Mouse (Mus musculus): ENCODE measurements around the gene Tefm. TPM values are rescaled to one million over a fixed set of nuclear protein-coding genes. Genes with fewer than 3 reads are reported as not detected.
A peak's percentile ranks its signal among the peaks of the same experiment; 100 is the strongest.

Gene Tefm
- polyA plus RNA-seq, 1 experiment from 2014 or later = 33.5 TPM

DNA sequence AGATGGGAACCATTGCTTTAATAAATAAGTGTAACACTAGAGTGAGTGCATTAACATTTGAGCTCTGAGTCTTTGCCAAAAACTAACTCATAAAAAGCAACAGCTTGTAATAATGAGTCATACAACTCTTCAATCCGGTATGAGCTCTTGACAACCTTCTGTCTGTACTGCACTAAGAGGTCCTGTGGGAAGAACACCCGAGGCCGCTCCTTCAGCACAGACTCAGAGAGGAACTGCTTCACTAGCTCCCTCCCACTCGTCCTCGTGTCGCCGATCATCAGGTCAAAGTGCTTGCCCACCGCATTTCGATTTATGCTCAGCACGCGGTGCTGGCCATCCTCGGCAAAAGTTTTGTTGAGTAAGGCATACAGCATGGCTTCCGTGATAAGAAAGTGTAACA, 5.2 kb downstream of the Tefm start:
- H3K9me3 ChIP-seq (ENCODE audit: control insufficient read depth, low read length) = no peaks in the 10 kb centered on the region
- no peaks in the 10 kb centered on the region for H3K27me3 ChIP-seq (ENCODE audit: control insufficient read depth, insufficient read depth, low read depth, low read length)
- H3K36me3 ChIP-seq (ENCODE audit: control insufficient read depth, insufficient read depth, low read length) = peaks cover 29% of the 10 kb centered on the region
- H3K4me2 ChIP-seq (ENCODE audit: low read depth, low read length) = no peak overlapping the region
- no peak overlapping the region for H3K4me3 ChIP-seq (ENCODE audit: low read length)
- H3K4me1 ChIP-seq (replicated peaks; ENCODE audit: control insufficient read depth, insufficient read depth, low read length) = peaks cover 3% of the 10 kb centered on the region; the same call in 1 of the 2 replicates
- no peak overlapping the region for H3K9ac ChIP-seq (ENCODE audit: low read length)
- WGBS = 86% methylated on average over 13 of the region's 13 CpGs
- no peak overlapping the region for H3K27ac ChIP-seq (ENCODE audit: low read length)
- no peak for ATAC-seq (ENCODE audit: low read depth)

DNA sequence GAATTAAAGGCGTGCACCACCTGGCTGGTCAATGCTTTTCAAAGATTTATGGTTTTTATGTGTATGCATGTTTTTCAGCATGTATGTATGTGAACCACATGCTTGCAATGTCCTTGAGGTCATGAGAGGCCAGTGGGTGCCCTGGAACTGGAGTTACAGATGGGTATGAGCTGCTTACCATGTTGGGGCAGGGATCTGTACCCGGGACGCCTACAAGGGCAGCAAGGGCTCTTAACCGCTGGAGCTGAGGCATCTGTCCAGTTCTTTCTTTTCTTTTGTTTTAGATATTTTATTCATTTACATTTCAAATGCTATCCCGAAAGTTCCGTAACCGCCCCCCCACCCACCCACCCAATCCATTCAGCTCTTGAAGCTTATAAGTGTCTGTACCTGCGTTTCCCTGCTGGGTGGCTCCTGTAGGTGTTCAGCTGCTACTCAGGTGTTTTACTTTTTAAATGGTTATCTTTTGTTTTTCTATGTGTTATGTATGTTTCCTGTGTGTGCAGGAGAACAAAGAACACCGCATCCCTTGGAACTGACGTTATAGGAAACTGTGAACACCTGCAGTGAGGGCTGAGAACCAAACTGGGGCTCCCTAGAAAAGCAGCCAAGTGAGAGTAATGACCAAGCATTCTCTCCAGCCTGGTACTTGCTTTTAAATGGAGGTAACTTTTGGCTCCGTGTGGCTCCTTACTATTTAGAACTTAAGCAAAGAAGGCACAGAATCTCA, 5.9 kb downstream of the Tefm start:
- Histone ChIP-seq H3K36me3 (ENCODE audit: control insufficient read depth, insufficient read depth, low read length) (peaks cover 29% of the 10 kb centered on the region), H3K27ac (ENCODE audit: low read length) (no peak overlapping the region)
- WGBS = 86% methylated on average over 11 of the region's 11 CpGs

DNA sequence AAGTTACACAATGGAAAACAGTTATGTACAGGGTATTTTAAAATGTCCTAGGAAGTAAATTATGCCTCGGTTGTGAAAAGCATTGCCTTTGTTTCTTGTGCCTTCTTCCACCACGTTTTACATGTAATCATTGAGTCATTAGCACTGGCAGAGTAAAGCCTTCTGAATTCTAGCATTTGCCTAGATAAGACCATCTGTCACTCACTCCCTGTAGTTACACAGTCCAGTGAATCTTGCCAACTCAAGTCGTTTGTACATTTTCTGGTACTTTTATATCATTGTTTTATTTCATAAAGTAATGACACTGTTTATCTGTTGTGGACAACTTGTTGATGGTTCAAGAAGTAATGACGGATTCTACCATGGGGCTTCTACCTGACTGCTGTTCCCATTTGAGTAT, 7.2 kb downstream of the Tefm start:
- no peak overlapping the region for H3K27ac ChIP-seq (ENCODE audit: low read length)
- no peaks in the 10 kb centered on the region for H3K27me3 ChIP-seq (ENCODE audit: control insufficient read depth, insufficient read depth, low read depth, low read length)
- H3K36me3 ChIP-seq (ENCODE audit: control insufficient read depth, insufficient read depth, low read length) = peaks cover 29% of the 10 kb centered on the region
- no peaks in the 10 kb centered on the region for H3K9me3 ChIP-seq (ENCODE audit: control insufficient read depth, low read length)
- WGBS = 62% methylated on average over 4 of the region's 4 CpGs
- no peak overlapping the region for H3K4me3 ChIP-seq (ENCODE audit: low read length)
- no peaks in the 10 kb centered on the region for H3K4me1 ChIP-seq (replicated peaks; ENCODE audit: control insufficient read depth, insufficient read depth, low read length)
- no peak overlapping the region for H3K4me2 ChIP-seq (ENCODE audit: low read depth, low read length)
- no peak for ATAC-seq (ENCODE audit: low read depth)
- no peak overlapping the region for H3K9ac ChIP-seq (ENCODE audit: low read length)

More for the DNA sequence above, 5.9 kb downstream of the Tefm start:
- no peak overlapping the region for H3K4me3 ChIP-seq (ENCODE audit: low read length)
- H3K4me2 ChIP-seq (ENCODE audit: low read depth, low read length) = no peak overlapping the region
- no peaks in the 10 kb centered on the region for H3K27me3 ChIP-seq (ENCODE audit: control insufficient read depth, insufficient read depth, low read depth, low read length)
- no peak for ATAC-seq (ENCODE audit: low read depth)
- H3K9me3 ChIP-seq (ENCODE audit: control insufficient read depth, low read length) = no peaks in the 10 kb centered on the region
- H3K4me1 ChIP-seq (replicated peaks; ENCODE audit: control insufficient read depth, insufficient read depth, low read length) = peaks cover 2% of the 10 kb centered on the region; the same call in 1 of the 2 replicates
- no peak overlapping the region for H3K9ac ChIP-seq (ENCODE audit: low read length)

DNA sequence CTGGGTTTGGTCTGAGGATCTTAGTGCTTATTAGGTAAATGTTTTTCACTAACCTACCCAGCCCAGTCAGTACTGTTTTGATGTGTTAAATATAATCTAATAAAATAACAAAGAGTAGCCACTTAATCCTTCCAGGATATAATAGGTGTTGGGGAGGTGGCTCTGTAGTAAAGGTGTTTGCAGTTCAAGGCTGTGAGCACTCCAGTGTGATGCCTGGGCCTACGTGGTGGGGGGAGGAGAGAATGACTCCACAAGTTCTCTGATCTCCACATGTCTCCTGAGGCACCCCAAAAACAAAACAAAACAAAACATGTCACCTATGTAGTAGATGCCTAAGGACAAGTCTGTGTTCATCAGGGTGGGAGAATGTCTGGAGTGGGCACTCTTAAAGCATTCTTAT, 9.9 kb downstream of the Tefm start:
- H3K4me1 ChIP-seq (replicated peaks; ENCODE audit: control insufficient read depth, insufficient read depth, low read length) = no peaks in the 10 kb centered on the region
- H3K4me3 ChIP-seq (ENCODE audit: low read length) = no peak overlapping the region
- H3K9ac ChIP-seq (ENCODE audit: low read length) = no peak overlapping the region
- ATAC-seq (ENCODE audit: low read depth) = no peak
- H3K36me3 ChIP-seq (ENCODE audit: control insufficient read depth, insufficient read depth, low read length) = peaks cover 35% of the 10 kb centered on the region
- H3K27ac ChIP-seq (ENCODE audit: low read length) = no peak overlapping the region
- no peaks in the 10 kb centered on the region for H3K9me3 ChIP-seq (ENCODE audit: control insufficient read depth, low read length)
- no peak overlapping the region for H3K4me2 ChIP-seq (ENCODE audit: low read depth, low read length)
- H3K27me3 ChIP-seq (ENCODE audit: control insufficient read depth, insufficient read depth, low read depth, low read length) = no peaks in the 10 kb centered on the region
- 58% methylated on average over 1 of the region's 1 CpGs for WGBS

DNA sequence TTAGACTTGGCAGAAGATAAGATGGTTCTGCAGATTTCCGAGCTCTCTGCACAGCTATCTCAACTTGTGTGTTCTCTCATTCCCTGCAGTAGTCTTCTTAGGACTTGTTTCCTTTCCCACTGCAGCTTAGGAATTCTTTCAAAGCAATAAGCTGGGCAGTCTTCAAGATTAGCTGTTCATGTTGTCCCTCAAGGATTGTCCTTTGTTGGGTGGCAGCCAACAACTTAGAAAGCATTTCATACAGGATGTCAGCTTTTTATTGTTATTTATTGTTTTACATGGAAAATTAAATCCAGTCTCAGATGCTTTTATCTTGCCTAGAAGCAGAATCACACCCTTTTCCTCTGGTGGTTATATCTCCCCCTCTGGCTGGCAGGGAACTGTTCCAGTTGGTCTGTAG, 25.6 kb downstream of the Tefm start:
- Histone ChIP-seq H3K4me3 (ENCODE audit: low read length) (no peak overlapping the region), H3K27me3 (ENCODE audit: control insufficient read depth, insufficient read depth, low read depth, low read length) (no peaks in the 10 kb centered on the region), H3K9me3 (ENCODE audit: control insufficient read depth, low read length) (no peaks in the 10 kb centered on the region), H3K36me3 (ENCODE audit: control insufficient read depth, insufficient read depth, low read length) (peaks cover 27% of the 10 kb centered on the region), H3K27ac (ENCODE audit: low read length) (no peak overlapping the region), H3K9ac (ENCODE audit: low read length) (no peak overlapping the region), H3K4me2 (ENCODE audit: low read depth, low read length) (no peak overlapping the region), H3K4me1 (replicated peaks; ENCODE audit: control insufficient read depth, insufficient read depth, low read length) (no peaks in the 10 kb centered on the region)
- WGBS = 60% methylated on average over 1 of the region's 1 CpGs
- no peak for ATAC-seq (ENCODE audit: low read depth)

DNA sequence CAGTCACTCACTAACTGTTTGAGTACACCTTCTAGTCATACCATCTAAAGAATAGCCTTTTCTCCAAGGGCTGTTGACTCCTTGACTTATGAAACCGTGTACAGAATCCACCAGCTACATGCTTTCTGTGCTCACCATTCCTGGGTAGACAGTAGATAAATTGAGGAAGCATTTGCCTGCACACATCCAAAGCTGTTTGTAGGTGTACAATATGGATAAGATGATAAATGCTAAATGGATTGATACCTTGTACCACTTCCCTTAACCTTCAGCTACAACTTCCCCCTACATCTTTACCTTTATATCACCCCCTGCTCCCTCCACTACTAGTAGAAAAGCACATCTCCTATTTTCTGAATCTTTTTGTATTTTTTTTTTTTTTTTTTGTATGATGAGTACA, 37.6 kb downstream of the Tefm start:
- no peak for ATAC-seq (ENCODE audit: low read depth)
- Histone ChIP-seq H3K4me1 (replicated peaks; ENCODE audit: control insufficient read depth, insufficient read depth, low read length) (no peaks in the 10 kb centered on the region), H3K9me3 (ENCODE audit: control insufficient read depth, low read length) (no peaks in the 10 kb centered on the region), H3K4me2 (ENCODE audit: low read depth, low read length) (no peak overlapping the region), H3K4me3 (ENCODE audit: low read length) (no peak overlapping the region), H3K27me3 (ENCODE audit: control insufficient read depth, insufficient read depth, low read depth, low read length) (no peaks in the 10 kb centered on the region), H3K36me3 (ENCODE audit: control insufficient read depth, insufficient read depth, low read length) (peaks cover 16% of the 10 kb centered on the region), H3K9ac (ENCODE audit: low read length) (no peak overlapping the region), H3K27ac (ENCODE audit: low read length) (no peak overlapping the region)
- 84% methylated on average over 1 of the region's 1 CpGs for WGBS

DNA sequence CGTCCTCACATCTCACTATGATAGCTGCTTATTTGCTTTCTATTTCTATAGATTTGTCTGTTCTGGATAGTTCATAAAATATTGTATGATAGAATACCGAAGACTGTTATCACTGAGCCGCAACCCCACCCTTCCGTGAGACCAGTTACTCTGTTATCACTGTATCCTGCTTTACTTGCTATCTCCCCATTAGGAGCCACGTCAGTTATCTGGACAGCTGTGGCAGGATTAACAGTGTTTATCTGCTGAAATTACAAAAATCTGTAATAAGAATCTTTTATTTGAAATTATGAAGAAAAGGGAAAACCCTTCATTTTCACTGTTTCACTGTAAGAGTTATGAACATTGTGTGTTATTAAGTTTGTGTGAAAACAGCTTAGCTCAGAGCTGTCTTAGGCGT, 40.7 kb downstream of the Tefm start:
- Histone ChIP-seq H3K4me2 (ENCODE audit: low read depth, low read length) (no peak overlapping the region), H3K27me3 (ENCODE audit: control insufficient read depth, insufficient read depth, low read depth, low read length) (no peaks in the 10 kb centered on the region), H3K4me3 (ENCODE audit: low read length) (no peak overlapping the region), H3K9me3 (ENCODE audit: control insufficient read depth, low read length) (no peaks in the 10 kb centered on the region), H3K27ac (ENCODE audit: low read length) (no peak overlapping the region), H3K4me1 (replicated peaks; ENCODE audit: control insufficient read depth, insufficient read depth, low read length) (no peaks in the 10 kb centered on the region), H3K9ac (ENCODE audit: low read length) (no peak overlapping the region), H3K36me3 (ENCODE audit: control insufficient read depth, insufficient read depth, low read length) (peaks cover 19% of the 10 kb centered on the region)
- no peak for ATAC-seq (ENCODE audit: low read depth)
- 85% methylated on average over 6 of the region's 6 CpGs for WGBS

DNA sequence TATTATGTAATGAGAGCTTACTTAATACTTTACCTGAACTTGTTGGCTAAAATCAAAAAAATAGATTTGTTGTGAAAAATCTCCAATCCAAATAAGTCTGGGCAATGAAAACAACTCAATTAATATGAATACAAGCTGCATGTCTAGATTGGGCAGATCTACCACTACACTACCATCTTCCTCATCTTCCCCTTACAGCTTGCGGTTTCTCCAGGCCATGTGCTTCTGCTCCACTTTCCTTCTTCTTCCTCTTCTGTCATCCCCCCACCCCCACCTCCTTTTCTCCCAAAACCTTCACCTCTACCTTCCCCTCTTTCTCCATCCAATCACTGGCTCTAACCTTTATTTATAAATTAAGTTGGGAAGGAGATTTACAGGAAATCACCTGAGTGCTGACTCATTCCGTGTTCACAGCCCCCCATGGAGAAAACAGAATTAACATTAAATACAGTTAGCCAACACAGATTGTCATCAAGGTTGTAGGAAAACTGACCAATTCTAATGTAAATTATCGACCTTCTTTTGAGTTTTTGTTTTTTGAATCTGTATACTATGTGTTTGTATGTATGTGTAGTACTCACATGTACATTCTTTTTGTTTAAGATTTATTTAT, 43.4 kb downstream of the Tefm start:
- Histone ChIP-seq H3K9me3 (ENCODE audit: control insufficient read depth, low read length) (no peaks in the 10 kb centered on the region), H3K4me2 (ENCODE audit: low read depth, low read length) (no peak overlapping the region), H3K4me3 (ENCODE audit: low read length) (no peak overlapping the region), H3K27ac (ENCODE audit: low read length) (no peak overlapping the region), H3K4me1 (replicated peaks; ENCODE audit: control insufficient read depth, insufficient read depth, low read length) (no peaks in the 10 kb centered on the region), H3K27me3 (ENCODE audit: control insufficient read depth, insufficient read depth, low read depth, low read length) (no peaks in the 10 kb centered on the region), H3K9ac (ENCODE audit: low read length) (no peak overlapping the region), H3K36me3 (ENCODE audit: control insufficient read depth, insufficient read depth, low read length) (peaks cover 28% of the 10 kb centered on the region)
- WGBS = 92% methylated on average over 3 of the region's 3 CpGs
- no peak for ATAC-seq (ENCODE audit: low read depth)

DNA sequence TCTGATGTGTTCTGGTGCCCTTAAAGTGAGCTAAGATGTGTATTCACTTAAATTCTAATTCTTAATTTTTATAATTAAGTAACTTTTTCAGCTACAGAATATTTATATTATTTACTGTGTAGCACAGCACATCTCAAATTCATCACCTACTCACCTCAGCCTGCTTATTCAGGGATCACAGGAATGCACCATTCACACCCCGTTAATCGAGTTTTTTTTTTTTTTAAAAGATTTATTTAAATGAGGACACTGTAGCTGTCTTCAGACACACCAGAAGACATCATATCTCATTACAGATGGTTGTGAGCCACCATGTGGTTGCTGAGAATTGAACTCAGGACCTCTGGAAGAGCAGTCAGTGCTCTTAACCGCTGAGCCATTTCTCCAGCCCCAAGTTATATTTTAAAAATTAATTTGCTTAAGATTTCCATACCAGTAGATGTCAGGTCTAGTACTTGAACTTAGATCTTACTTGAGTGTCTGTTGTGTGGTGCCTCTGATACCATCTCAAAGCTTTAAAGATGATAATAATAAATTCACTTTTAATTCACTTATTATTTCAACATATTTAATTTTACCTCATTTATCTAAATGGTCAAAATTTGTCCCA, 51.3 kb downstream of the Tefm start:
- no peak for ATAC-seq (ENCODE audit: low read depth)
- Histone ChIP-seq H3K36me3 (ENCODE audit: control insufficient read depth, insufficient read depth, low read length) (peaks cover 8% of the 10 kb centered on the region; the same call in 1 of the 2 replicates), H3K9me3 (ENCODE audit: control insufficient read depth, low read length) (no peaks in the 10 kb centered on the region), H3K27me3 (ENCODE audit: control insufficient read depth, insufficient read depth, low read depth, low read length) (no peaks in the 10 kb centered on the region), H3K4me2 (ENCODE audit: low read depth, low read length) (peak overlapping the region; percentile 81), H3K4me3 (ENCODE audit: low read length) (peak overlapping the region; percentile 95), H3K27ac (ENCODE audit: low read length) (no peak overlapping the region), H3K4me1 (replicated peaks; ENCODE audit: control insufficient read depth, insufficient read depth, low read length) (peaks cover 9% of the 10 kb centered on the region; the same call in 1 of the 2 replicates), H3K9ac (ENCODE audit: low read length) (peak overlapping the region; percentile 35)
- WGBS = 46% methylated on average over 3 of the region's 3 CpGs
